Comparison of ENCODE assay signal across 9 mouse cellular contexts in genomic region chr19:24621610-24622220, GRCm38 (mm10). TPM values are rescaled to one million over a fixed set of nuclear protein-coding genes. Genes with fewer than 3 reads are reported as not detected.
DNase-seq lines count a peak whose midpoint lies in the region; ATAC-seq and TF ChIP-seq lines count a peak whose summit lies in the region.
"Had no signal": no experiment of that assay in that cellular context is flagged by ENCODE, and none has a peak within 500 bp of the region (broad histone marks: within the 10 kb centered on the region; RNA-seq: fewer than 3 reads in every experiment).

No protein-coding gene starts in this region.

- H3K27ac ChIP-seq in forebrain, embryonic 10.5 days, result no peak overlapping the region
- no peak overlapping the region for H3K27ac ChIP-seq in hindbrain, embryonic 10.5 days
- H3K27ac ChIP-seq: macrophage had no signal

- H3K4me3 ChIP-seq in forebrain, embryonic 10.5 days, result no peak overlapping the region
- no peak overlapping the region for H3K4me3 ChIP-seq in hindbrain, embryonic 10.5 days

- peak; percentile 79; the same call in 1 of the 2 replicates for ATAC-seq in megakaryocyte-erythroid progenitor cell, adult 5-6 weeks (replicated peaks; ENCODE audit: low FRiP score, low TSS enrichment, poor library complexity, severe bottlenecking)

- no peaks in the 10 kb centered on the region for H3K36me3 ChIP-seq in forebrain, embryonic 10.5 days (replicated peaks)
- H3K36me3 ChIP-seq in hindbrain, embryonic 10.5 days, result no peaks in the 10 kb centered on the region

- no peak for TF ChIP-seq POLR2A in brain, embryonic 14.5 days (IDR thresholded peaks at IDR 0.05; ENCODE audit: borderline replicate concordance, extremely low read depth, insufficient read depth, insufficient read length, poor library complexity, severe bottlenecking)

- H3K27me3 ChIP-seq in forebrain, embryonic 10.5 days (ENCODE audit: poor library complexity, severe bottlenecking), result no peaks in the 10 kb centered on the region
- H3K27me3 ChIP-seq in hindbrain, embryonic 10.5 days (ENCODE audit: insufficient read depth, poor library complexity, severe bottlenecking), result no peaks in the 10 kb centered on the region

- WGBS in forebrain, embryonic 10.5 days, result 35% methylated on average over 8 of the region's 8 CpGs
- WGBS in hindbrain, embryonic 10.5 days, result 34% methylated on average over 8 of the region's 8 CpGs

- H3K4me1 ChIP-seq in forebrain, embryonic 10.5 days, result peaks cover 3% of the 10 kb centered on the region; the same call in 1 of the 2 replicates
- no peaks in the 10 kb centered on the region for H3K4me1 ChIP-seq in hindbrain, embryonic 10.5 days (replicated peaks)

- TF ChIP-seq CTCF in brain, embryonic 14.5 days (IDR thresholded peaks at IDR 0.05; ENCODE audit: borderline replicate concordance, extremely low read depth, insufficient read depth, insufficient read length), result peak; percentile 86

- DNase-seq in Muller cell, postnatal 12 days (ENCODE audit: inconsistent ontology term), result peak; percentile 53
- peak; percentile 89 for DNase-seq in brain, embryonic 14.5 days (ENCODE audit: low read depth)
- peak; percentile 77 for DNase-seq in forebrain, embryonic 10.5 days (ENCODE audit: extremely low spot score, low spot score)
- peak; percentile 74 for DNase-seq in hindbrain, embryonic 10.5 days (ENCODE audit: low spot score)
- peak; percentile 63 to 85 for DNase-seq in layer of hippocampus, postnatal 25 days (ENCODE audit: extremely low spot score in 1 of 2, low spot score in 1 of 2)
- peak; percentile 37 for DNase-seq in right cerebral cortex, postnatal 25 days
- peak; percentile 48 to 79 for DNase-seq in urinary bladder, postnatal 4 days (ENCODE audit: low spot score in 2 of 2)

- H3K9me3 ChIP-seq in forebrain, embryonic 10.5 days, result no peaks in the 10 kb centered on the region
- H3K9me3 ChIP-seq in hindbrain, embryonic 10.5 days, result no peaks in the 10 kb centered on the region

RNA-seq across cellular contexts. Expression of gene Tmem252, which starts 52.1 kb away (rescaled TPM):
- 0.49 and 0.74 TPM in 2 replicates for polyA plus RNA-seq in brain, embryonic 14.5 days (2012; rRNA removed)
- polyA plus RNA-seq in forebrain, embryonic 10.5 days (2016; fragmentation: Nextera tagmentation; extraction: Ambion mirVana), result 0.31 and 0.33 TPM in 2 replicates
- 0.25 and 0.35 TPM in 2 replicates for polyA plus RNA-seq in hindbrain, embryonic 10.5 days (2016; fragmentation: Nextera tagmentation; extraction: Ambion mirVana)
- total RNA-seq in layer of hippocampus, postnatal 25 days (2021), result under 1 TPM; 0.35 to 0.49 TPM
- total RNA-seq in megakaryocyte-erythroid progenitor cell, adult 5-6 weeks (2014; fragmentation: Nextera tagmentation), result not detected in 2 replicates
- not detected in 2 replicates for total RNA-seq in megakaryocyte-erythroid progenitor cell, adult 5-6 weeks (2017)
- polyA plus RNA-seq: macrophage had no signal

Comparison
In these comparisons a context has a peak if more than half of its experiments do, and no peak if none do; other contexts are left out.
1. DNase-seq: peak in every context shown above with its lines; median percentile 89 in brain, embryonic 14.5 days; 77 in forebrain, embryonic 10.5 days; 74 in hindbrain, embryonic 10.5 days; 74 in layer of hippocampus, postnatal 25 days; 64 in urinary bladder, postnatal 4 days; 53 in Muller cell, postnatal 12 days; 37 in right cerebral cortex, postnatal 25 days.